Mouse (Mus musculus) lung, adult 2 months (tissue): Measurements from ENCODE around the gene Cenps. TPM values are rescaled to one million over a fixed set of nuclear protein-coding genes. Genes with fewer than 3 reads are reported as not detected.

Experiments
- DNase-seq: peaks from one replicate; pipeline ENCODE4 v3.0.0; 2022
- H3K4me1 ChIP-seq: fragments of 200-500 bp; 2 replicates; pipeline ENCODE4 v1.6.1; 2011; ENCODE audit warnings: low read length; ENCODE audit not compliant: control insufficient read depth, insufficient read depth
- H3K4me3 ChIP-seq: fragments of 200-500 bp; replicated peaks from 2 replicates; pipeline ENCODE3; 2011; ENCODE audit warnings: low read depth, mild to moderate bottlenecking, control low read depth, low read length; ENCODE audit errors: extremely low read depth
- CTCF ChIP-seq: fragments of 200-500 bp; IDR thresholded peaks from 2 replicates; pipeline ENCODE4 v1.5.1; 2011; ENCODE audit warnings: mild to moderate bottlenecking, low read length, control low read depth; ENCODE audit not compliant: insufficient read depth
- POLR2A ChIP-seq: fragments of 200-500 bp; IDR thresholded peaks from 2 replicates; pipeline ENCODE4 v1.6.1; 2011; ENCODE audit warnings: low read depth, mild to moderate bottlenecking, control low read depth, low read length, borderline replicate concordance; ENCODE audit errors: extremely low read depth
- WGBS: fragments of 180-500 bp; shearing (Covaris S2); methylation state at CpG from one replicate; pipeline ENCODE4 v1.1.7; 2018; 5-methylcytosine and 5-hydroxymethylcytosine counted together
- polyA plus RNA-seq: library from polyadenylated mRNA; depleted of rRNA; stranded (reverse); fragments of >200 nt; gene quantifications from 2 replicates; pipeline ENCODE4 v1.2.3, GENCODE M21; 2012; rRNA removed

The Cenps gene
- 0.37 and 1.4 TPM in 2 replicates for polyA plus RNA-seq

- H3K4me3 ChIP-seq = peak within 1 kb of the TSS; percentile 74
- DNase-seq = peak; percentile 91
- TF ChIP-seq CTCF (peak; percentile 66), POLR2A (no peak)
- H3K4me1 ChIP-seq = no peaks in the 10 kb centered on the region
- 2% methylated on average over 68 of the region's 68 CpGs for WGBS
These were observed at the start of gene Cenps for GRCm38 (mm10) chr4:149136982-149137770. Gene Cenps (minus strand): TSS chr4:149137629.

- WGBS = 54% methylated on average over 4 of the region's 4 CpGs
- Histone ChIP-seq H3K4me3 (no peak overlapping the region), H3K4me1 (peaks cover 8% of the 10 kb centered on the region; the same call in 1 of the 2 replicates)
- DNase-seq = no peak
- TF ChIP-seq CTCF (peak; percentile 65), POLR2A (no peak)
These were observed 45.3 kb upstream of the Cenps start for GRCm38 (mm10) chr4:149182755-149183154.

GRCm38 (mm10) chr4:149182192-149182591, 44.8 kb upstream of the Cenps start:
- no peak overlapping the region for H3K4me3 ChIP-seq
- no peak for DNase-seq
- 77% methylated on average over 7 of the region's 7 CpGs for WGBS
- H3K4me1 ChIP-seq = peaks cover 10% of the 10 kb centered on the region; the same call in 1 of the 2 replicates
- no peak for TF ChIP-seq CTCF
- TF ChIP-seq POLR2A = no peak

- H3K4me3 ChIP-seq = no peak overlapping the region
- TF ChIP-seq POLR2A (no peak), CTCF (no peak)
- DNase-seq = no peak
- WGBS = 61% methylated on average over 4 of the region's 4 CpGs
- H3K4me1 ChIP-seq = peaks cover 10% of the 10 kb centered on the region; the same call in 1 of the 2 replicates
These were observed 42.1 kb upstream of the Cenps start for GRCm38 (mm10) chr4:149179573-149179972.

DNA sequence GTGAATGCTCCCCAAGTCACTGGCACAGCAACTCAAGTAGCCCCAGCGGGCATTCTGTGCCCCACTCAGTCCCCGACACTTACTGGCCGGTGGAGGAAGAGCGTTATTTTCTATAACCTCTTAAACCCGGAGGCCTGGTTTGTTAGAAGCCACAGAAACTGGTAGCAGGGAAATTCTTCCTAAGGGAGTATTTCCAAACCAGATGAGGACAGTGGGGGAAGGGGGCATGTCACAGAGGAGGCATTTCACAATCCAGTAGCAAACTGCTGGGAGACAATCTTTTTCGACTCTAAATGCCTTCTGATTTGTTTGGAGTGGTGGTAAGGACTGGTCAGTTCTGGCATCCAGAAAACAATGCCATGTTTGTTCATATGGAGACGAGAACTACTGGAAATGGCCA, 41.7 kb upstream of the Cenps start:
- peaks cover 10% of the 10 kb centered on the region; the same call in 1 of the 2 replicates for H3K4me1 ChIP-seq
- WGBS = 61% methylated on average over 7 of the region's 7 CpGs
- H3K4me3 ChIP-seq = no peak overlapping the region
- DNase-seq = no peak
- TF ChIP-seq CTCF = no peak

DNA sequence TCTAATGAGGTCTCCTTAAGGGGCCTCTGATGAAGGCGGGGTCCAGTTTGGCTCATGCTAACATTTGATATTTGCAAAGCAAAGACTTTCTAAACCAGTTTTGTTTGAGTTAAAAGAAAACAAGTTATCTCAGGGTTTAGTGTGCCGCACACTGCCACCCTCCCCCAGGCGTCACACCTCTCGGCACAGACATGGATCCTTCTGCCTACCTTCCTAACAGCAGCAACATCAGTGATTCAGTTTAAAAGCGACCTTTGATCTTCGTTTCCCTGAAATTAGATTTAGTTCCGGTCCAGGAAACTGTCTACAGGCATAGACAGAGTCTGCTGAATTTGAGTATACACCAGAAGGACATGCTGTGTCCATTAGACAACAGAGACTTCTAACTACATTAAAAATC, 40.9 kb upstream of the Cenps start:
- TF ChIP-seq POLR2A = no peak
- no peak for TF ChIP-seq CTCF
- Histone ChIP-seq H3K4me3 (no peak overlapping the region), H3K4me1 (peaks cover 10% of the 10 kb centered on the region; the same call in 1 of the 2 replicates)
- WGBS = 73% methylated on average over 7 of the region's 7 CpGs
- DNase-seq = no peak

GRCm38 (mm10) chr4:149177046-149177445, 39.6 kb upstream of the Cenps start:
- H3K4me3 ChIP-seq = no peak overlapping the region
- DNase-seq = no peak
- WGBS = 58% methylated on average over 5 of the region's 5 CpGs
- peaks cover 8% of the 10 kb centered on the region; the same call in 1 of the 2 replicates for H3K4me1 ChIP-seq
- TF ChIP-seq CTCF (no peak), POLR2A (no peak)

DNA sequence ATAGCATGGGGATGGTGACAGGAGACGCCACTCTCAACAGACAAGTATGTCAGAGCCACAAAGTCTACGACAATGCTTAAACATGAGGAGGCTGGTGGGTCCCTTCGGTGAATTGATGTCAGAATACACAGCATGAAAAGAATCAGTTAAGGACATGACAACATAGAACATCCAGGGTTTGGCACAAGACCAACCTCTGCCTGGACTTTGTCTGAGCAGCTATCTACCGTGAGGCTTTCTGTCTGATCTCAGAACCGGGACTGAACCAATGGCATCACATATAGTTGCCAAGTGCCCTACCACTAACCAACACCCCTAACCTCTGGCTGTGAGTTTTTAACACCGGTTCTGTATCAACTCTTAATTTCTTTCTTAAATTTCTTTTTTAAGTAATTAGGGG, 39.2 kb upstream of the Cenps start:
- no peak for DNase-seq
- peaks cover 8% of the 10 kb centered on the region; the same call in 1 of the 2 replicates for H3K4me1 ChIP-seq
- 78% methylated on average over 6 of the region's 6 CpGs for WGBS
- H3K4me3 ChIP-seq = no peak overlapping the region
- TF ChIP-seq POLR2A (no peak), CTCF (no peak)

DNA sequence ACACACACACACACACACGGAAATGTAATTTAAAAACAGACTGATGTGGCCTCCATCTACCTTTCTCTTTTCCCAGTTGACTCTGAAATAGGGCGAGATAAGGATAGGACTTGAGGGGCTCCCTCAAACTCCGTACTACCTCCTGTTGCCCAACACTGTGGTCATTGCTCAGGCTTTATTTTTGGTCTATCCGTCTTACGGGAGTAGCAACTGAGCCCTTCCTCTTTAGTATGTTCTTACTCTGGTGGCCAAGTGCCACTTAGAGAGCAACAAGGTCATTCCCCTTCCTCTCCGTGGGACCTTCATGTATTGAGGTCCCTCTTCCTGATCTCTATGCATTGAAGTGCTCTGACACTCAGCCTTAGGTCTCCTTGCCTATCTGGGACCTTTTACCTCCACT, 36.2 kb upstream of the Cenps start:
- Histone ChIP-seq H3K4me1 (peaks cover 6% of the 10 kb centered on the region), H3K4me3 (no peak overlapping the region)
- WGBS = 57% methylated on average over 6 of the region's 6 CpGs
- DNase-seq = no peak
- TF ChIP-seq CTCF (no peak), POLR2A (no peak)

GRCm38 (mm10) chr4:149172666-149173065, 35.2 kb upstream of the Cenps start:
- 54% methylated on average over 2 of the region's 2 CpGs for WGBS
- Histone ChIP-seq H3K4me3 (no peak overlapping the region), H3K4me1 (peaks cover 5% of the 10 kb centered on the region)
- TF ChIP-seq POLR2A (no peak), CTCF (no peak)
- DNase-seq = peak; percentile 52
